Mouse (Mus musculus) heart, postnatal 10 days (tissue): Measurements from ENCODE around the gene Il17rc. TPM values are rescaled to one million over a fixed set of nuclear protein-coding genes. Genes with fewer than 3 reads are reported as not detected.

Experiments
- DNase-seq, 2 experiments: peaks; one replicate each; pipeline ENCODE4 v3.0.0; 2021
- intact Hi-C: fragments of 180-260 bp; cut with DNase I; formaldehyde crosslinking; loops from one replicate; pipeline ENCODE4 v1.15.1; 2025
- total RNA-seq, 2 experiments: library from RNA; stranded (reverse); gene quantifications; 2 replicates each; pipeline ENCODE4 v1.2.3; 2021

The Il17rc gene
- total RNA-seq, 2 experiments from 2014 or later, result 8.9 to 11.3 TPM

DNA sequence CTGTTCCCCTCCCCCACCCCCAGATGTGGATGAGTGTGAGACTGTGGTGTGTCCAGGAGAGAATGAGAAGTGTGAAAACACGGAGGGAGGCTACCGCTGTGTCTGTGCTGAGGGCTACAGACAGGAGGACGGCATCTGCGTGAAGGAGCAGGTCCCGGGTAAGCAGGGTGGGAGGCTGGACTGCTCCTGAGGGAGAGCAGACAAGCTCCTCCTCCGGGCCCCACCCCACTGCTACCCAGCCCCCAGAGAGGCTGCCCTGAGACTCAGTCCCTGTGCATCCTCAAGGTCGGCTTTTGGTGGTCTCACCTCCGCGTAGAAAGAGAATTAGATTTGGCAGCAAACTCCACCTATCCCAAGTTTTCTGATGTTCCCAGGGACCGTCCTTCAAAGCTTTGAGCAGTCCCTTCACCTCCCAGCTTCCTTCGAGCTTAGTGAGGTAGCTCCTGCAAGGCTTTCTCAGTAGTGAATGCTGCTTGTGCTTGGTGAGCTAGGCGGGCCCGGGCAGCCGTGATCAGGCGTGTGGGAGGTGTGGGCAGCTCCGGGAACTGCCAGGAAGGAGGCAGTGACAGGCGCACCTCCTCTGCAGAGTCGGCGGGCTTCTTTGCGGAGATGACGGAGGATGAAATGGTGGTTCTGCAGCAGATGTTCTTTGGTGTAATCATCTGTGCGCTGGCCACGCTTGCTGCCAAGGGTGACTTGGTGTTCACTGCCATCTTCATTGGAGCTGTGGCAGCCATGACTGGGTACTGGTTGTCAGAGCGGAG lies 21.1 kb downstream of the Il17rc start:
- intact Hi-C loops, result no loop called here
- DNase-seq, result no peak

DNA sequence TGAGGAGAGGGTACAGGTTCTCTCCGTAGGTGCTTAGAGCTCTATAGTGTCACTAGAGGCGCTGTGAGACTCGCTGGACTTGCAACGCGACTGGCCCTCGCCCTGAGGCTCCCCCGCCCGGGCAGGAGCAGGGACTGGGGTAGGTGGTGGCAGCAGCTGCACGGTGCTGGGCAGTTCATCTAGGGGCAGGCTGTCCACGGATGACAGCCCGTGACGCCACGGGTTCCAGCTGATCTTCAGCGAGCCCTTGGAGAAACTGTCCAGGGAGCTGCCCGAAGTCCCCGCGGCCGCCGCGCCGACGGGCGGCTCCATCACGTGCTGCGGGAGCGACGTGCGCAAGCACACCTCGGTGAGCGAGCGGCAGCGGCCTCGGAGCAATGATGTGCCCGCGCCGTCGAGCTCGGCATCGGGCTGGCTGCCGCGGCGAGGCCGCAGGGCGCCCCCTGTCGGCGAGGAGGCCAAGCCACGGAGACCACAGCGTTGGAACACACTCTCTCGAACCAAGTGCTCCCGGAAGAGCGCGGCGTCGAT lies 23.1 kb downstream of the Il17rc start:
- intact Hi-C loops, result no loop called here
- peak; percentile 79 to 84 for DNase-seq

- intact Hi-C loops, result no loop called here
- no peak for DNase-seq
These were observed 23.9 kb downstream of the Il17rc start for GRCm38 (mm10) chr6:113495071-113495675.

GRCm38 (mm10) chr6:113499346-113499745 lies 28.1 kb downstream of the Il17rc start:
- no peak for DNase-seq
- intact Hi-C loops, result no loop called here

- intact Hi-C loops, result no loop called here
- no peak for DNase-seq
These were observed 30.3 kb downstream of the Il17rc start, which contains the start of gene Prrt3 for GRCm38 (mm10) chr6:113501388-113502084. Gene Prrt3, minus strand, starts transcription at chr6:113501931.

DNA sequence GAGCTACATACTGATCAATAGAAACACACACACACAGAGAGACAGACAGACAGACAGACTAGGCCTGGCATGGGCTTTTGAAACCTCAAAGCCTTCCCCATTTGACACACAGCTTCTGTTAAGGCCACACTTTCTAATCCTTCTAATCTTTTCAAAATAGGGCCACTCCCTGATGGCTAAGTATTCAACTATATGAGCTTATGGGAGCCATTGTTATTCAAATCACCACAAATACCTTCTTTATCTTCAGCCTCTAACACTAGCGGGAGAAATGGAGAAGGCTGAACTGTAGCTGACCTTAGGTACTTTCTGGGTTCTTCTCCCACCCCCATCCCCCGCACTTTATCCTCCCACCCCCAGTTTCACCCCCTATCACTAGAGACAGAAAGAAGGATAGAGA lies 31.6 kb downstream of the Il17rc start:
- intact Hi-C loops, result no loop called here
- DNase-seq, result no peak

DNA sequence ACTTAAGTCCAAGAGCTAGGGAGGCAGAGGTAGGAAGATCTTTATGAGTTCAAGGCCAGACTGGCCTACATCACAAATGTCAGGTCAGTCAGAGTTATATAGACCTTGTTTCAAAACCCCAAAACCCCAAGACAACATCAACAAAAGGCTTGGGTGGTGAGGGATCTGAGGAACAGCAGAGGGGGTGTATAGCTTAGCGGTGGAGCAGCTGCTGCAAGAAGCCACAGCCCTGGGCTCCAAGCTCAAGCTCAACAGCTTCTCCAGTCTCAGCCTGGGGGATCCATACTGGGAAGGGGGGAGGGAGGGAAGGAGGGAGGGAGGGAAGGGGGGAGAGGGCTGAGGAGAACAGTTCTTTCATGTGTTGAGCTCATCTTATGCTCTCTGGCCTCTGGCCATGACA lies 34.5 kb downstream of the Il17rc start:
- intact Hi-C loops, result no loop called here
- DNase-seq, result no peak

DNA sequence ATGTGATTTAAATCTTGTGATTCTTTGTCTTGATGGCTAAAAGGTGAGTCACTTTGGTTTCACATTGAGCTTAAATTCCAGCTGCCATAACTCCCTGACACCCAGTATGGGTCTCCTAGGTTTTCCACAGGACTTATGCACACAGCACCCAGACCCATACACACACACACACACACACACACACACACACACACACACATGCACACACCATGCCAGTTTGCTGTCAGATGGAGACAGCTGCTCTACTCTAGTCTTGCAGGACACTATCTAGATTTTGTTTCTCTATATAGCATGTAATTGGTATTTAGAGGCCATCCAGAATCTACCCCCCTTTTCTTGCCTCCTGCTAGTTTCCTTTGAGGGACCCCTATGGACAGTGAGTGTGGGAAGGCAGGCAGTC lies 35.9 kb downstream of the Il17rc start:
- intact Hi-C loops, result no loop called here
- no peak for DNase-seq

DNA sequence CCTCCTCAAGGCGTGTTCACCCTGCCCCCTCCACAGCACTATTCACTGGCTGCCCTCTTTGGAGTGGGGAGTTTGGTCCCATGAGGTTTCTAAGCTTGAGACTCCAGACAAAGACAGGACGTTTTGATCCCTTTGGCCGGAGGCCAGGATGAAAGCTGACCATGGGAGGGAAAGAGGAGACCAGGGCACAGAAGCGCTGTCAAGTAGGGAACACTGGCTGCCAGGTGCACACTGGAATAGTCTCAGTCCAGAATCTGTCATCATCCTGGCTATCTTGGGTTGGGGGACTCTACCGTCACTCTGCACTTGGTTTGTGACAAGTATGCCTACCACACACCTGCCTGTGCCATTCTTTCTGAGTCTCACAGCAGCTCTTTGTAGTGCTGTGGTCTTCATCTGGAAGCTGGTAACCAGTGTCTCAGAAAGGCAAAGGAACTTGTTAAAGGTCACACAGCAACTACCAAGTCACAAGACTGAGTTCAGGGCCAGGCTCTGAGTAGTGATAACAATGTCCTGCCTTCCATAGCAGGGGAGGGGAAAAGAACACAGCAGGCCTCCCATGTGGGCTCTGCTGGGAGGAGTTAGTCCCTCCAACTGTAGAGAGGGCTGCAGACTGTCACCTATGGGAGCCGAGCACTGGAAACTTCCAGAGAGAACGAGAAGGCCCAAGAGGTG lies 37.2 kb downstream of the Il17rc start:
- peak in 1 of 2 experiments; percentile 18 for DNase-seq
- intact Hi-C loops, result no loop called here

- intact Hi-C loops, result no loop called here
- DNase-seq, result peak in 1 of 2 experiments; percentile 15
These were observed 37.7 kb downstream of the Il17rc start for GRCm38 (mm10) chr6:113508947-113509280.

GRCm38 (mm10) chr6:113513944-113514343 lies 42.7 kb downstream of the Il17rc start:
- intact Hi-C loops, result no loop called here
- DNase-seq, result no peak

DNA sequence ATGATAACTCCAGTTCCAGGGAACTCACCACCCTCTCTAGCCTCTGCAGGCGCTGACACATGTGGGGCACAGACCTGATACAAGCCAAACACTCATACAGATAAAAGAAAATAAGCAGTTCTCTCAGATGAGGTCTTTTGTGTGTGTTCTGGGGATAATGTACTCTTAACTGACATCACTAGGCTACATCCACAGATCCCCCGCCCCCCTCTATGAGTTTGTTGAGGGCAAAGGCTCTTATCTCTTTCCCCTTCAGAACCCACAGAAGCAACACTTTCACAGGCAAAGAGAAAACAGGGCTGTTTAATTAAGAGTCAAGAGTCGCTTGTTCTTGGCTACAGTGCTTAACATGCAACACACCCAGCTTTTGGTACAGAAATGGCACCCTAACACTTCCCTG lies 43.4 kb downstream of the Il17rc start:
- DNase-seq, result no peak
- intact Hi-C loops, result no loop called here

DNA sequence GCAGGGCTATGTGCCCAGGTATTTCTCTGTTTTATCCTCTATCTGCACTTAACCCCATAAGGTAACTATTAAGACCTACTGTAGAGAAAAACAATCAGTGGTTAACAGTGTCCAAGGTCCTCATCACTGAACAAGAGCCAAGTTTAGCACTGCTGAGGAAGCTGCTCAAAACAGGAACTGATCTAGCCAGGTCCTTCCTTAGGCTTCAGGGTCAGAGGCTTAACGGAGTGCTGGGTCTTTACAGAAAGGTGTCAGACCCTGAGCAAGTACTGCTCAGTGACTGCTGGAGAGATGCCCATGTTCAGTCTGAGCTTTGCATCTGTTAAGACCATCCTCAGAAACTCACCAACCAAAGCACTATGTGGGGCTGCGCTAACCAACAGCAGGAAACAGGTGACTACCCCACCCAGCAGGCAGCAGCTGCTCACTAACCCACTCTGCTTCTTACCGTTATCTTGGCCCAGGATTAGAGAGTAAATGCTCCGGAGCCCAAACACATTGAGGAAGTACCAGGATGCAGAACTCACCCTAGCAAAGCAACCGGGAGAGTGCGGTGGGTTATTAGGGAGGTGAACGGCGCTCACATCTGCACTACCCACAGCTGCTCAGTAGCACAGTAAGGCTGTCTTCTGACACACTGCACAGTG lies 46.3 kb downstream of the Il17rc start:
- no peak for DNase-seq
- intact Hi-C loops, result no loop called here

DNA sequence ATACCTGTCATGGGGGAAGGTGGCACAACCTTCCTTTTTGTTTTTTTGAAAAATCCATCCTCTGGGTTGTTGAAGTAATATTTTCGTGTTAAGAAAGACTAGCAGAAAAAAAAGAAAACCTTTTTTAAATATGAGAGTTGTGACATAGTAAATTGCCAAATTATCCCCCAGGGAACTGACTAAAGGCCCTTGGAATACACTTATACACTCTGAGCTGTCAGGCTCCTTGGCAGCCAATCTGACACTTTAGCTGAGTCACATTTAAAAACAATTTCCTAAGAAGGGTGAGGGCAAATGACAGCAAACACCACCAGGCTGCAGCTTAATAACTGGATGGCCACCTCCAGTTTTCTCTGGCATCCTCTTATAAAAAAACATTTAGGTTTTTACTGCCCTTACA lies 51.1 kb downstream of the Il17rc start:
- intact Hi-C loops, result no loop called here
- DNase-seq, result no peak

- intact Hi-C loops, result no loop called here
- no peak for DNase-seq
These were observed 52.2 kb downstream of the Il17rc start for GRCm38 (mm10) chr6:113523420-113523819.

DNA sequence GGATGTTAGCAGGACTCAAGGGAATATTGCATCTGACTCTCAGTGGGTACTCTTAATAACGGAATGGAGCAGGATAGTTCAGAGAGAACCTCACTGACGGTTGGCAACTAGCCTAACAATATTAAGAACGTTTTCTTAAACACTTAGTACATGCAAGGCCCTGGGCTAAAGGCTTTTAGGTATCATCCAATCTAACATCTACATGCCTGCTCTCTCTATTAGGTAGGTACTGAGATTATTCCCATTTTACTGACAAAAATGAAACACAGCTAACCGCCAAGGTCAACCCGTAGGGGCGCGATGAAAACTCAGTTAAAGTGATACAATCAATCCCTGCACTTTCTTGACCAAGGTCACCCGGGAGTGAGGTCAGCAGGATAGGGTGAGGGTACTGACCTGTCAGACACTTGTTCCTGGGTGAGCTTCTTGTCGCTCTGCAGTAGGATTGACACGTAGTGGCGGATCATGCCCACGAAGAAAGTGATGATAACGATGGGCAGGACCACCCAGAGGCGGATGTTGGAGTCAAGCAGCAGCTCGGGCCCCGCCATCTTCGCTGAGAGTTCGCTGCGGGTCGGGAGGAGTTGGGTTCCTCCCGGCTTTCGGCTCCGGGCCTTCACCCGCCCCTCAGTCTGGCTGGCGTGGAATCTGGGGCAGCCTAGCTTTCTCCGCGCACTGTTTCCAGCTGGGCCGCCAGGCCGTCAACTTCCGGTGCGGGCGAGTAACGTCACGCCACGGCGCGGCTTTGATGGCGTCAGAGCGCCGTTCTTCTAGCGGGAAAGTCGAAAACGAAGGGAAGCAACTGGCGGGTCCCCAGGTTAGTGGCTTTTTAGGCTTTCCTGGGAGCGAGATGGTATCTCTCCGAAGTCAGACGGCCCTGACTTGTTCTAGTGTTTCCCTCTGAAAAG lies 60.0 kb downstream of the Il17rc start, which contains the start of the genes Emc3 and Fancd2:
Gene Emc3, minus strand, starts transcription at position 721 of the 908 bp plus-strand sequence.
Gene Fancd2, plus strand, starts transcription at position 751 of the 908 bp plus-strand sequence.
- intact Hi-C loops, result loop anchor here (1.0 kb wide), 1 partner anchor 48 kb away; the partner anchor contains the start of gene Creld1
- peak; percentile 95 to 97 for DNase-seq

GRCm38 (mm10) chr6:113531840-113532404 lies 60.7 kb downstream of the Il17rc start:
- intact Hi-C loops, result loop anchor here (1.0 kb wide), 1 partner anchor 49 kb away; the partner anchor contains the start of gene Creld1

More at GRCm38 (mm10) chr6:113531840-113532404, 60.7 kb downstream of the Il17rc start:
- no peak for DNase-seq
